Mouse (Mus musculus) megakaryocyte, embryonic 14.5 days (primary cell): ENCODE measurements around the gene Ikzf1.

Source experiments
- FLI1 ChIP-seq: IDR thresholded peaks from 2 replicates; pipeline ENCODE4 v1.6.1; 2012; ENCODE audit warnings: low read length, inconsistent platforms, mixed read lengths
- GATA1 ChIP-seq: IDR thresholded peaks from 3 replicates; pipeline ENCODE4 v1.6.1; 2012; ENCODE audit warnings: mixed read lengths, low read length, inconsistent platforms, borderline replicate concordance

GRCm38 (mm10) chr11:11684056-11684929 lies 510 bp upstream of the Ikzf1 start:
- TF ChIP-seq GATA1 = no peak
- no peak for TF ChIP-seq FLI1
